Mouse (Mus musculus) CD4-positive, CD25-positive, alpha-beta regulatory T cell (primary cell): ENCODE results near the gene Unc5a. TPM values are rescaled to one million over a fixed set of nuclear protein-coding genes. Genes with fewer than 3 reads are reported as not detected.

Experiments
- polyA plus RNA-seq: library from polyadenylated mRNA; unstranded; fragments of 100-300 nt; shearing (Covaris generic); gene quantifications from one replicate; pipeline ENCODE4 v1.2.1, GENCODE M21; 2017

Gene Unc5a
- polyA plus RNA-seq = 1.1 TPM

DNA sequence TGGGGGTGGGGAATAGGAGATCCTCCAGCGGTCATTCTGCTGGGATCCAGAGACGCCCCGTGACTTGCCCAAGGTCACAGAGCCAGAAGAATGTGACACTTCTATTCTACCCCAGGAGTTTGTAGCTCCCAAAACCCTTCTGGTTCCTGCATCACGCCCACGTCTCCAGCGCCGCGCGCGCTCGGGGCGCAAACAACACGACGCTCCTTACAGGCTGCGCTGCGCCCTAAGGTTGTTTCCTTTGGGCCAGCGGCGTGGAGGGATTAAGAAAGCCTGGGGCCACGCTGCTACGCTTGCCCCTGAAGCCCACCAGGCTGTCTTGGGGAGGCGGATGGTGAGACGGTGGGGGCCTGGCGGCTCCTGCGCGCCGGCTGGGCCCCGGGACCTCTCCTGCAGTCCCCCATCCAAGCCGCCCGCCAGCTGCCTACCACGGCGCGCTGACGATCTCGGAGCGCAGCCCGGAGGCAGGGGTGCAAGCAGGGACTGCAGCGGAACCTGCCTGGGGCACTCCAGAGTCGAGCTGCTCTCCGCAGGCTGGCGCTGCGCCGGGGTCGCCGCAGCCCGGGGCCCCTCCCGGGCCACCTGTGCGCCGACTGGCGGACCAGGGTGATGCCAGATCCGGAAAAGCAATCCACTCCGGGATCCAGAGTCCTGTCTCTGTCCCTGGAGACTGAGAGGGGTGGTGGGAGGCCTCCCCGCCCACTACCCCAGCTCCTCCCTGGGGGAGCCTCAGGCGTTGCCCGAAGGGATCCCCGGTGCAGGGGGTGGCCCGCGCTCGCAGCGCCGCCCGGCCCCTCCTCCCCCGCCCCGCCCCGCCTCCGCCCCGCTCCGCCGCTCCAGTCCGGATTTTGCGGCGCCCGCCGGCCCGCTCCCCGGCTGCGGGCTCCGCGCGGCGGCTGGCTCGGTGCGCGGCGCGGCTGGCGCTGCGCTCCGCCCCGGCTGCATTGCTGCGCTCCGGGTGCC lies at the start of gene Unc5a:
Gene Unc5a (plus strand): TSS at position 881 of the 963 bp plus-strand sequence.

DNA sequence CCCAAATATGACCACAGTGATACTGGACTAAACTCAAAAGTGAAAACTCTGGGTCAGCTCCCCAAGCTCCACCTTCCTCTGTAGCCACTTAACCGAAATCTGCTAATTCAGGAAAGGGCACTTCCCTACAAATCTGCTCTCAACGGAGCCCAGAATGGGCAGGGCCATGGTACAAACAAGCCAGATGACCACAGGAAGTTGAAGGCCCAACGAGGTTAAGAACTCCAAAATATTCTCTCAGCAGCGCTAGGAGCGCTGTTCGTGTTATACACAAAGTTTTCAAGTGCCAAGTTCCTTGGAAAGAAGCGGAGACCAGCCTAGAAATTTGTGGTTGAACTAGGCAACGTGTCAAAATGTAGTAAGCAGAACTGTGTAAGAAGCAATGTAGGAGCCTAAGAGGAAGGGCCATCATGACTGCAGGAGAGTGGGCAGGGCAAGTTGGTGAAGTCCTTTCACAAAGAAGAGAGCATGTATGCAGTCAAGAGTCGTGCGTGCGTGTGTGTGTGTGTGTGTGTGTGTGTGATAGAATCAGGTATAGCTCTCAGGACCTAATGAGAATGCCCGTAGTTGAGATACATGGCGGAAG lies 72.1 kb downstream of the Unc5a start, which contains the start of gene Hk3:
Gene Hk3 (minus strand): TSS at position 192 of the 586 bp plus-strand sequence.

Other genes starting within 250 kb of the Unc5a start
- gene Cdhr2, start 247.9 kb upstream of the Unc5a start, polyA plus RNA-seq = not detected
- not detected for gene Gprin1, start 199.5 kb upstream of the Unc5a start, polyA plus RNA-seq
- gene Sncb, start 182.8 kb upstream of the Unc5a start, polyA plus RNA-seq = 0.35 TPM
- gene Eif4e1b, start 165.4 kb upstream of the Unc5a start, polyA plus RNA-seq = not detected
- 4.2 TPM for gene Tspan17, start 160.0 kb upstream of the Unc5a start, polyA plus RNA-seq
- 0.45 TPM for gene Hk3, start 72.0 kb downstream of the Unc5a start, polyA plus RNA-seq
- gene Uimc1, start 150.9 kb downstream of the Unc5a start, polyA plus RNA-seq = 74.1 TPM
- gene Zfp346, start 155.9 kb downstream of the Unc5a start, polyA plus RNA-seq = 26.8 TPM
- gene Gm17617, start 184.1 kb downstream of the Unc5a start, polyA plus RNA-seq = not detected
- not detected for gene Fgfr4, start 203.2 kb downstream of the Unc5a start, polyA plus RNA-seq